Mouse (Mus musculus): ENCODE data around the gene Sort1. TPM values are rescaled to one million over a fixed set of nuclear protein-coding genes. Genes with fewer than 3 reads are reported as not detected.

Sort1 gene
- polyA plus RNA-seq, 1 experiment from 2014 or later, result 4.6 TPM

- TF ChIP-seq CTCF (IDR thresholded peaks at IDR 0.05; ENCODE audit: low read depth), result no peak
- H3K4me3 ChIP-seq (ENCODE audit: low read depth, low read length), result peak within 1 kb of the TSS; percentile 67
- no peaks in the 10 kb centered on the region for H3K9me3 ChIP-seq (ENCODE audit: control insufficient read depth)
- under 1% methylated on average over 44 of the region's 44 CpGs for WGBS
- no peaks in the 10 kb centered on the region for H3K36me3 ChIP-seq (ENCODE audit: control insufficient read depth, insufficient read depth)
- no peaks in the 10 kb centered on the region for H3K27me3 ChIP-seq (replicated peaks; ENCODE audit: control insufficient read depth, insufficient read depth, low read length)
- ATAC-seq, result peak; percentile 86
- no peaks in the 10 kb centered on the region for H3K4me1 ChIP-seq (replicated peaks; ENCODE audit: control insufficient read depth, insufficient read depth, low read length)
- H3K27ac ChIP-seq (ENCODE audit: low read depth, low read length), result no peak within 1 kb of the TSS
- H3K4me2 ChIP-seq (replicated peaks; ENCODE audit: low read depth), result peak within 1 kb of the TSS; percentile 75
- peak within 1 kb of the TSS; percentile 23; the same call in 1 of the 2 replicates for H3K9ac ChIP-seq (ENCODE audit: low read depth, low read length)
These were observed 99.8 kb downstream of the Sort1 start, which contains the start of gene Psrc1 for GRCm38 (mm10) chr3:108383485-108384354. TSS of gene Psrc1 (plus strand) at chr3:108383839.

DNA sequence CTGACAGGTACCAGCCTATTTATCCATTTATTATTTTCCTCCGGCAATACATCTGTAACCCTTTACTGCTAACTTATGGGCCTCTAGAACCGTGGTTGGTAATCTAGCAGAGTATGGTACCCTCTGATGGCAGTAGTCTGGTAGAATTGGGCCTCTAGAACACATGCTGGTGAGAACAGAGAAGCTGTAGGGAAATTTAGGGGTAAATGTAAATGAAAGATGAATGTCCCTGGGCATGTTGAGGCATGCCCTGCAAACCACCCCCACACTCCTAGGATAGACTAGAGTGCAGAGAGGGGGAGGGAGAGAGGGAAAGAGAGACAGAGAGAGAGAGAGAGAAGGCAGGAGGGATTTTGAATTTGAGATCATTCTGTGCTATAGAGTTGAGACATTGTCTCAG lies 100.5 kb downstream of the Sort1 start:
- peak overlapping the region; percentile 75 for H3K4me2 ChIP-seq (replicated peaks; ENCODE audit: low read depth)
- H3K27me3 ChIP-seq (replicated peaks; ENCODE audit: control insufficient read depth, insufficient read depth, low read length), result no peaks in the 10 kb centered on the region
- no peaks in the 10 kb centered on the region for H3K4me1 ChIP-seq (replicated peaks; ENCODE audit: control insufficient read depth, insufficient read depth, low read length)
- H3K4me3 ChIP-seq (ENCODE audit: low read depth, low read length), result peak overlapping the region; percentile 67
- no peaks in the 10 kb centered on the region for H3K9me3 ChIP-seq (ENCODE audit: control insufficient read depth)
- no peak overlapping the region for H3K9ac ChIP-seq (ENCODE audit: low read depth, low read length)
- ATAC-seq, result no peak
- TF ChIP-seq CTCF (IDR thresholded peaks at IDR 0.05; ENCODE audit: low read depth), result no peak
- H3K36me3 ChIP-seq (ENCODE audit: control insufficient read depth, insufficient read depth), result no peaks in the 10 kb centered on the region
- 29% methylated on average over 2 of the region's 2 CpGs for WGBS
- no peak overlapping the region for H3K27ac ChIP-seq (ENCODE audit: low read depth, low read length)

DNA sequence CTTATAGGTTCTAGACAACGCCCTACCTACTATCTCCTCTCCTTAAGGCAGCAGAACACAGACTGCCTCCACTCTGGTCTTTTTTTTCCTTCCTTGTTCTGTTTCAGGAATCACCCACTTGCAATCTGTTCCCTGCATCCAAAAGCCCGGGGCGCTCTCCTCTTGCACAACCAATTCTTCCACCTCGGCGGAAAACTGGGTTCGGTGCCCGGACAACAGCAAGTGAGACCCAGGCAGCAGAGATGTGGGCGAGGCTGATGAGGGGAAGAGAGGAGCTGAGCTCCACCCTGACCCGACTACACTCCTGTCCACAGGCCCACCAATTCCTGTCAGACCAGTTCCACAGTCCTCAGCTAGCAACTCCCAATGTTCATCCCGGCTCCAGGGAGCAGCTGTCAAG lies 102.3 kb downstream of the Sort1 start:
- Histone ChIP-seq H3K4me3 (ENCODE audit: low read depth, low read length) (no peak overlapping the region), H3K4me2 (replicated peaks; ENCODE audit: low read depth) (no peak overlapping the region), H3K9ac (ENCODE audit: low read depth, low read length) (no peak overlapping the region), H3K9me3 (ENCODE audit: control insufficient read depth) (no peaks in the 10 kb centered on the region), H3K27ac (ENCODE audit: low read depth, low read length) (no peak overlapping the region), H3K27me3 (replicated peaks; ENCODE audit: control insufficient read depth, insufficient read depth, low read length) (no peaks in the 10 kb centered on the region), H3K4me1 (replicated peaks; ENCODE audit: control insufficient read depth, insufficient read depth, low read length) (no peaks in the 10 kb centered on the region), H3K36me3 (ENCODE audit: control insufficient read depth, insufficient read depth) (no peaks in the 10 kb centered on the region)
- ATAC-seq, result no peak
- whole genome bisulfite sequencing, result 44% methylated on average over 10 of the region's 10 CpGs
- no peak for TF ChIP-seq CTCF (IDR thresholded peaks at IDR 0.05; ENCODE audit: low read depth)

DNA sequence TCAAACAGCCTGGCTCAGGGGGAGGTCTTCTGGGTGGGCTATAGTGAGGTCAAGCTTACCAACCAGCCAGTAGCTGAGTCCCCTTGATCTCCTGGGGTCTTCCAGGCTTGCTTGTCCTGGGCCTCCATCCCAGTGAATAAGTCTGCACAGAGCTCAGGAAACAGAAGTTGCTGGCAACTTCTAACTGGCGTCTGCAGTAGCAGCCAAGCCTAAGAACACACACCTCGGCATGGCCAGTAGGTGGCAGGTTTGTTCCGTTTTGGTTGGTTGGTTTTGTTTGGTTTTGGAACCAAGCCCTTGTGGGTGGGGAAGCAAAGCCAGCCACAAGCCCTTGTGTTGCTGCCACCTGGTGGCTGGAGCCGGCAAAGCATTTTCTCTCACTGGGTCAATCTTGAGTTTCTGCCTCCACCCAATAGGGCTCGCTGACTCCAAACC lies 105.2 kb downstream of the Sort1 start:
- Histone ChIP-seq H3K27ac (ENCODE audit: low read depth, low read length) (no peak overlapping the region), H3K4me3 (ENCODE audit: low read depth, low read length) (no peak overlapping the region), H3K27me3 (replicated peaks; ENCODE audit: control insufficient read depth, insufficient read depth, low read length) (no peaks in the 10 kb centered on the region), H3K4me1 (replicated peaks; ENCODE audit: control insufficient read depth, insufficient read depth, low read length) (no peaks in the 10 kb centered on the region), H3K9me3 (ENCODE audit: control insufficient read depth) (no peaks in the 10 kb centered on the region), H3K36me3 (ENCODE audit: control insufficient read depth, insufficient read depth) (no peaks in the 10 kb centered on the region), H3K9ac (ENCODE audit: low read depth, low read length) (no peak overlapping the region), H3K4me2 (replicated peaks; ENCODE audit: low read depth) (peak overlapping the region; percentile 33; the same call in 1 of the 2 replicates)
- 0% methylated on average over 5 of the region's 5 CpGs for WGBS
- TF ChIP-seq CTCF (IDR thresholded peaks at IDR 0.05; ENCODE audit: low read depth), result peak; percentile 100
- ATAC-seq, result peak; percentile 81

GRCm38 (mm10) chr3:108392299-108392698 lies 108.4 kb downstream of the Sort1 start:
- no peak overlapping the region for H3K27ac ChIP-seq (ENCODE audit: low read depth, low read length)
- no peaks in the 10 kb centered on the region for H3K9me3 ChIP-seq (ENCODE audit: control insufficient read depth)
- H3K4me3 ChIP-seq (ENCODE audit: low read depth, low read length), result no peak overlapping the region
- H3K9ac ChIP-seq (ENCODE audit: low read depth, low read length), result no peak overlapping the region
- H3K4me2 ChIP-seq (replicated peaks; ENCODE audit: low read depth), result peak overlapping the region; percentile 27; the same call in 1 of the 2 replicates
- 20% methylated on average over 10 of the region's 10 CpGs for WGBS
- no peak for TF ChIP-seq CTCF (IDR thresholded peaks at IDR 0.05; ENCODE audit: low read depth)
- no peak for ATAC-seq
- H3K27me3 ChIP-seq (replicated peaks; ENCODE audit: control insufficient read depth, insufficient read depth, low read length), result no peaks in the 10 kb centered on the region
- H3K36me3 ChIP-seq (ENCODE audit: control insufficient read depth, insufficient read depth), result no peaks in the 10 kb centered on the region
- H3K4me1 ChIP-seq (replicated peaks; ENCODE audit: control insufficient read depth, insufficient read depth, low read length), result no peaks in the 10 kb centered on the region

- no peaks in the 10 kb centered on the region for H3K27me3 ChIP-seq (replicated peaks; ENCODE audit: control insufficient read depth, insufficient read depth, low read length)
- TF ChIP-seq CTCF (IDR thresholded peaks at IDR 0.05; ENCODE audit: low read depth), result no peak
- no peak for ATAC-seq
- no peak overlapping the region for H3K9ac ChIP-seq (ENCODE audit: low read depth, low read length)
- no peaks in the 10 kb centered on the region for H3K36me3 ChIP-seq (ENCODE audit: control insufficient read depth, insufficient read depth)
- no peaks in the 10 kb centered on the region for H3K9me3 ChIP-seq (ENCODE audit: control insufficient read depth)
- H3K27ac ChIP-seq (ENCODE audit: low read depth, low read length), result no peak overlapping the region
- peak overlapping the region; percentile 27; the same call in 1 of the 2 replicates for H3K4me2 ChIP-seq (replicated peaks; ENCODE audit: low read depth)
- 67% methylated on average over 15 of the region's 15 CpGs for WGBS
- no peaks in the 10 kb centered on the region for H3K4me1 ChIP-seq (replicated peaks; ENCODE audit: control insufficient read depth, insufficient read depth, low read length)
- H3K4me3 ChIP-seq (ENCODE audit: low read depth, low read length), result no peak overlapping the region
These were observed 108.9 kb downstream of the Sort1 start for GRCm38 (mm10) chr3:108392793-108393192.

All from intestine, postnatal 0 days (tissue).